Mouse (Mus musculus): ENCODE results near the gene Slc35c2. TPM values are rescaled to one million over a fixed set of nuclear protein-coding genes. Genes with fewer than 3 reads are reported as not detected.

Slc35c2 gene
- total RNA-seq, 1 experiment from 2014 or later: 62.2 TPM

GRCm38 (mm10) chr2:165238416-165239145 lies 49.1 kb downstream of the Slc35c2 start:
- DNase-seq: no peak

- DNase-seq: peak; percentile 71
These were observed 52.9 kb downstream of the Slc35c2 start, which contains the start of gene Cdh22 for GRCm38 (mm10) chr2:165234613-165235291. TSS of gene Cdh22 (minus strand) at chr2:165234853.

- no peak for DNase-seq
These were observed 53.4 kb downstream of the Slc35c2 start for GRCm38 (mm10) chr2:165234291-165234612.

GRCm38 (mm10) chr2:165233491-165234290 lies 54.0 kb downstream of the Slc35c2 start:
- DNase-seq: peak; percentile 79

- DNase-seq: no peak
These were observed 58.6 kb downstream of the Slc35c2 start for GRCm38 (mm10) chr2:165229050-165229449.

Other genes starting within 250 kb of the Slc35c2 start
- 2.1 and 3.9 TPM in 2 replicates for gene Cd40, start 232.2 kb downstream of the Slc35c2 start, total RNA-seq (2021)
- not detected in 2 replicates for gene 1700025C18Rik, start 197.1 kb downstream of the Slc35c2 start, total RNA-seq (2021)
- 0.57 and 1.2 TPM in 2 replicates for gene Cdh22, start 53.0 kb downstream of the Slc35c2 start, total RNA-seq (2021)
- gene Elmo2, start 38.6 kb upstream of the Slc35c2 start, total RNA-seq (2021): 27.7 and 27.9 TPM in 2 replicates
- not detected in 2 replicates for gene Zfp663, start 80.9 kb upstream of the Slc35c2 start, total RNA-seq (2021)
- 5.3 and 6.3 TPM in 2 replicates for gene Zfp334, start 100.4 kb upstream of the Slc35c2 start, total RNA-seq (2021)
- gene Ocstamp, start 112.5 kb upstream of the Slc35c2 start, total RNA-seq (2021): 0.15 TPM in 1 of 2 replicates, not detected in the other
- gene Slc13a3, start 185.4 kb upstream of the Slc35c2 start, total RNA-seq (2021): 0.58 and 1.5 TPM in 2 replicates
- gene Trp53rka, start 205.5 kb upstream of the Slc35c2 start, total RNA-seq (2021): 15.4 and 16.1 TPM in 2 replicates
- 0.43 and 0.82 TPM in 2 replicates for gene Slc2a10, start 215.9 kb upstream of the Slc35c2 start, total RNA-seq (2021)